Mouse (Mus musculus): ENCODE results near the gene Me1.

DNA sequence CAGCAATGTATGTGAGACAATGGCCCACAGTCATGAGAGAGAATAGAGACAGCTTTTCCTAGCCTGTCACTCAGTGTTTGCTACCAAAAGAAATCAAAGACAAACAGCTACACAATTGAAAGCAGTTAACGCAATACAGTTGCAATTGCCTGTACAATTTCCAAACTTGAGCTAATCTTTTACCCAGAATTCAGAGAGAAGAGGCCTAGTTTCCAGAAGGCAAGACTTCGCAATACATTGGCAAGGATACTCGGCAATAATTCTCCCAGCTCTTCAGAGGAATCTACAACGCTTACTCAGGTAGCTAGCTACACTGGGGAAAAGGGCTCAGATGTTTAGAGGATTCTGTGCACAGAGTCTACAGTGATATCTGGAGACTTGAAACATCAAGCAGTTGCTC is 52.3 kb downstream of the Me1 start:
- TF ChIP-seq CTCF (IDR thresholded peaks at IDR 0.05; ENCODE audit: low read depth) (no peak), EP300 (IDR thresholded peaks at IDR 0.05; ENCODE audit: low read depth) (no peak)

All from liver, postnatal 0 days (tissue).